Mouse (Mus musculus) right cerebral cortex, postnatal 36 days (tissue): ENCODE measurements around the gene Col4a2.

Source experiments
- DNase-seq, 2 experiments: peaks; one replicate each; pipeline ENCODE4 v3.0.0; 2022; ENCODE audit warnings: low spot score in 2 of 2, mixed read lengths in 1 of 2

Gene Col4a2

GRCm38 (mm10) chr8:11296282-11296943 lies 16.2 kb upstream of the Col4a2 start:
- no peak for DNase-seq

- no peak for DNase-seq
Observed at GRCm38 (mm10) chr8:11297141-11297838, 15.3 kb upstream of the Col4a2 start.

GRCm38 (mm10) chr8:11298531-11299316 lies 13.9 kb upstream of the Col4a2 start:
- DNase-seq, result no peak

- no peak for DNase-seq
Observed at GRCm38 (mm10) chr8:11299317-11299602, 13.3 kb upstream of the Col4a2 start.

- no peak for DNase-seq
Observed at GRCm38 (mm10) chr8:11300436-11300835, 12.2 kb upstream of the Col4a2 start.

- no peak for DNase-seq
Observed at GRCm38 (mm10) chr8:11304027-11304601, 8.5 kb upstream of the Col4a2 start.

- no peak for DNase-seq
Observed at GRCm38 (mm10) chr8:11305539-11305938, 7.1 kb upstream of the Col4a2 start.

GRCm38 (mm10) chr8:11307451-11307850 lies 5.2 kb upstream of the Col4a2 start:
- DNase-seq, result no peak

- DNase-seq, result no peak
Observed at GRCm38 (mm10) chr8:11308570-11308998, 4.0 kb upstream of the Col4a2 start.

- DNase-seq, result no peak
Observed at GRCm38 (mm10) chr8:11309226-11309625, 3.4 kb upstream of the Col4a2 start.

- no peak for DNase-seq
Observed at GRCm38 (mm10) chr8:11310049-11310448, 2.6 kb upstream of the Col4a2 start.

- no peak for DNase-seq
Observed at GRCm38 (mm10) chr8:11311681-11312348, 790 bp upstream of the Col4a2 start.

- DNase-seq, result no peak
Observed at GRCm38 (mm10) chr8:11313176-11314111, 839 bp downstream of the Col4a2 start.

- DNase-seq, result no peak
Observed at GRCm38 (mm10) chr8:11314613-11315012, 2.0 kb downstream of the Col4a2 start.

- DNase-seq, result no peak
Observed at GRCm38 (mm10) chr8:11315179-11315943, 2.8 kb downstream of the Col4a2 start.

GRCm38 (mm10) chr8:11316118-11316517 lies 3.5 kb downstream of the Col4a2 start:
- no peak for DNase-seq

- DNase-seq, result no peak
Observed at GRCm38 (mm10) chr8:11319405-11319804, 6.8 kb downstream of the Col4a2 start.

GRCm38 (mm10) chr8:11321841-11322240 lies 9.2 kb downstream of the Col4a2 start:
- no peak for DNase-seq

GRCm38 (mm10) chr8:11322724-11323585 lies 10.3 kb downstream of the Col4a2 start:
- no peak for DNase-seq
